Mouse (Mus musculus) c-Kit-positive CD71-positive TER-119-negative erythroid progenitor cells, embryonic 14.5 days (primary cell): ENCODE results near the gene Trpm3.

Source experiments
- DNase-seq: peaks from one replicate; pipeline ENCODE4 v3.0.0-alpha.2; 2013; ENCODE audit warnings: low read depth

Gene Trpm3

GRCm38 (mm10) chr19:22138590-22139421 is at the start of gene Trpm3:
Gene Trpm3 (plus strand): TSS chr19:22139046.
- DNase-seq = peak; percentile 20

GRCm38 (mm10) chr19:22100582-22100981 is 38.3 kb upstream of the Trpm3 start:
- DNase-seq = no peak

- DNase-seq = no peak
Measured at GRCm38 (mm10) chr19:22103865-22104264, 35.0 kb upstream of the Trpm3 start.

- no peak for DNase-seq
Measured at GRCm38 (mm10) chr19:22104848-22105484, 33.9 kb upstream of the Trpm3 start.

- no peak for DNase-seq
Measured at GRCm38 (mm10) chr19:22105648-22106047, 33.2 kb upstream of the Trpm3 start.

- DNase-seq = no peak
Measured at GRCm38 (mm10) chr19:22108893-22109463, 29.9 kb upstream of the Trpm3 start.

- no peak for DNase-seq
Measured at GRCm38 (mm10) chr19:22120976-22121375, 17.9 kb upstream of the Trpm3 start.

- DNase-seq = no peak
Measured at GRCm38 (mm10) chr19:22121631-22122030, 17.2 kb upstream of the Trpm3 start.

GRCm38 (mm10) chr19:22132626-22133025 is 6.2 kb upstream of the Trpm3 start:
- no peak for DNase-seq

- DNase-seq = no peak
Measured at GRCm38 (mm10) chr19:22178549-22178948, 39.7 kb downstream of the Trpm3 start.

- DNase-seq = no peak
Measured at GRCm38 (mm10) chr19:22179017-22179416, 40.2 kb downstream of the Trpm3 start.

- DNase-seq = no peak
Measured at GRCm38 (mm10) chr19:22180136-22180535, 41.3 kb downstream of the Trpm3 start.

GRCm38 (mm10) chr19:22189716-22190115 is 50.9 kb downstream of the Trpm3 start:
- DNase-seq = no peak

- DNase-seq = no peak
Measured at GRCm38 (mm10) chr19:22222520-22222919, 83.7 kb downstream of the Trpm3 start.

- no peak for DNase-seq
Measured at GRCm38 (mm10) chr19:22234187-22234586, 95.3 kb downstream of the Trpm3 start.

- DNase-seq = no peak
Measured at GRCm38 (mm10) chr19:22249076-22249475, 110.2 kb downstream of the Trpm3 start.

GRCm38 (mm10) chr19:22272916-22273315 is 134.1 kb downstream of the Trpm3 start:
- DNase-seq = no peak

GRCm38 (mm10) chr19:22284651-22285050 is 145.8 kb downstream of the Trpm3 start:
- no peak for DNase-seq

- DNase-seq = no peak
Measured at GRCm38 (mm10) chr19:22292671-22293070, 153.8 kb downstream of the Trpm3 start.

- no peak for DNase-seq
Measured at GRCm38 (mm10) chr19:22300906-22301305, 162.1 kb downstream of the Trpm3 start.

- no peak for DNase-seq
Measured at GRCm38 (mm10) chr19:22303021-22303951, 164.4 kb downstream of the Trpm3 start.
